Mouse (Mus musculus): ENCODE results near the gene Pou2f3. TPM values are rescaled to one million over a fixed set of nuclear protein-coding genes. Genes with fewer than 3 reads are reported as not detected.
A peak's percentile ranks its signal among the peaks of the same experiment; 100 is the strongest.

Gene Pou2f3
- total and polyA plus RNA-seq, 3 experiments: 0.05 TPM; not detected in 2

GRCm38 (mm10) chr9:43178172-43178571, 32.0 kb downstream of the Pou2f3 start:
- peaks cover 26% of the 10 kb centered on the region for H3K27me3 ChIP-seq (ENCODE audit: insufficient read depth, low read length)
- DNase-seq (ENCODE audit: low spot score) (no peak), ATAC-seq (ENCODE audit: extremely low read depth, insufficient number of reproducible peaks, low FRiP score, poor library complexity, severe bottlenecking) (no peak)
- TF ChIP-seq TAL1 (conservative IDR thresholded peaks at IDR 0.05; ENCODE audit: low read depth, low read length): no peak
- TF ChIP-seq POLR2AphosphoS5 (IDR thresholded peaks at IDR 0.05; ENCODE audit: insufficient replicate concordance, low read depth, low read length): no peak
- no peaks in the 10 kb centered on the region for H3K36me3 ChIP-seq (replicated peaks)
- no peak overlapping the region for H3K4me3 ChIP-seq (ENCODE audit: low read depth, low read length)
- H3K9me3 ChIP-seq (replicated peaks): no peaks in the 10 kb centered on the region
- H3K4me1 ChIP-seq (ENCODE audit: insufficient read depth, low read depth, low read length): no peaks in the 10 kb centered on the region

GRCm38 (mm10) chr9:43167081-43167480, 43.1 kb downstream of the Pou2f3 start:
- Histone ChIP-seq H3K27me3 (ENCODE audit: insufficient read depth, low read length) (peaks cover 41% of the 10 kb centered on the region), H3K4me1 (ENCODE audit: insufficient read depth, low read depth, low read length) (no peaks in the 10 kb centered on the region), H3K9me3 (replicated peaks) (no peaks in the 10 kb centered on the region), H3K36me3 (replicated peaks) (no peaks in the 10 kb centered on the region), H3K4me3 (ENCODE audit: low read depth, low read length) (no peak overlapping the region)
- no peak for DNase-seq (ENCODE audit: low spot score)
- no peak for TF ChIP-seq CTCF (IDR thresholded peaks at IDR 0.05; ENCODE audit: low read depth, low read length)
- TF ChIP-seq TAL1 (conservative IDR thresholded peaks at IDR 0.05; ENCODE audit: low read depth, low read length): no peak
- no peak for TF ChIP-seq GATA2 (IDR thresholded peaks at IDR 0.05; ENCODE audit: borderline replicate concordance, low read depth, low read length)
- no peak for TF ChIP-seq GATA1 (IDR thresholded peaks at IDR 0.05; ENCODE audit: borderline replicate concordance, low read length)
- no peak for TF ChIP-seq POLR2AphosphoS5 (IDR thresholded peaks at IDR 0.05; ENCODE audit: insufficient replicate concordance, low read depth, low read length)
- ATAC-seq (ENCODE audit: extremely low read depth, insufficient number of reproducible peaks, low FRiP score, poor library complexity, severe bottlenecking): no peak

GRCm38 (mm10) chr9:43166346-43166745, 43.8 kb downstream of the Pou2f3 start:
- Histone ChIP-seq H3K27me3 (ENCODE audit: insufficient read depth, low read length) (peaks cover 38% of the 10 kb centered on the region), H3K4me3 (ENCODE audit: low read depth, low read length) (no peak overlapping the region), H3K9me3 (replicated peaks) (no peaks in the 10 kb centered on the region), H3K36me3 (replicated peaks) (no peaks in the 10 kb centered on the region), H3K4me1 (ENCODE audit: insufficient read depth, low read depth, low read length) (no peaks in the 10 kb centered on the region)
- no peak for ATAC-seq (ENCODE audit: extremely low read depth, insufficient number of reproducible peaks, low FRiP score, poor library complexity, severe bottlenecking)
- no peak for TF ChIP-seq TAL1 (conservative IDR thresholded peaks at IDR 0.05; ENCODE audit: low read depth, low read length)
- TF ChIP-seq GATA1 (IDR thresholded peaks at IDR 0.05; ENCODE audit: borderline replicate concordance, low read length): no peak
- TF ChIP-seq GATA2 (IDR thresholded peaks at IDR 0.05; ENCODE audit: borderline replicate concordance, low read depth, low read length): no peak
- no peak for TF ChIP-seq POLR2AphosphoS5 (IDR thresholded peaks at IDR 0.05; ENCODE audit: insufficient replicate concordance, low read depth, low read length)
- no peak for TF ChIP-seq CTCF (IDR thresholded peaks at IDR 0.05; ENCODE audit: low read depth, low read length)
- no peak for DNase-seq (ENCODE audit: low spot score)

GRCm38 (mm10) chr9:43155960-43156359, 54.2 kb downstream of the Pou2f3 start:
- Histone ChIP-seq H3K27me3 (ENCODE audit: insufficient read depth, low read length) (peaks cover 37% of the 10 kb centered on the region), H3K9me3 (replicated peaks) (no peaks in the 10 kb centered on the region), H3K4me1 (ENCODE audit: insufficient read depth, low read depth, low read length) (no peaks in the 10 kb centered on the region), H3K36me3 (replicated peaks) (no peaks in the 10 kb centered on the region), H3K4me3 (ENCODE audit: low read depth, low read length) (no peak overlapping the region)
- ATAC-seq (ENCODE audit: extremely low read depth, insufficient number of reproducible peaks, low FRiP score, poor library complexity, severe bottlenecking) (no peak), DNase-seq (ENCODE audit: low spot score) (no peak)
- TF ChIP-seq CTCF (IDR thresholded peaks at IDR 0.05; ENCODE audit: low read depth, low read length) (no peak), POLR2AphosphoS5 (IDR thresholded peaks at IDR 0.05; ENCODE audit: insufficient replicate concordance, low read depth, low read length) (no peak), TAL1 (conservative IDR thresholded peaks at IDR 0.05; ENCODE audit: low read depth, low read length) (no peak)

DNA sequence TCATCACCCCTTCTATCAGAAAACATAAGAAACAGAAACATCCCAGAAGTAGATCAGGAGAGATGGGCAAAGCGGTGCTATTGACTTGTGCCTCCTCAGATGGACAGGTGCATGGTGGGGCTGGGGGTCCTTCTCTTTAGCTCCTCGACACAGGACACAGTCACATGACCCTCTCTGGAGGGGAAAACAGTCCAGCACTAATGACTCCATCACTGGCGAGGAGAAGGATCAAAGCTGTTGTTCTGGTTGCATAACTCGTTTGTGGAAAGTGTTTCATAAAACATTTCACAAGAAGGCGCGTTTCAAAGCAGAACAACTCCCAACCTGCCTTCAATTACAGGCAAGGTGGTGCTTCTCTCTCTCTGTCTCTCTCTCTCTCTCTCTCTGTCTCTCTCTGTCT, 58.4 kb downstream of the Pou2f3 start:
- no peak for TF ChIP-seq TAL1 (conservative IDR thresholded peaks at IDR 0.05; ENCODE audit: low read depth, low read length)
- TF ChIP-seq POLR2AphosphoS5 (IDR thresholded peaks at IDR 0.05; ENCODE audit: insufficient replicate concordance, low read depth, low read length): no peak
- TF ChIP-seq CTCF (IDR thresholded peaks at IDR 0.05; ENCODE audit: low read depth, low read length): no peak
- no peak for TF ChIP-seq GATA1 (IDR thresholded peaks at IDR 0.05; ENCODE audit: borderline replicate concordance, low read length)
- TF ChIP-seq GATA2 (IDR thresholded peaks at IDR 0.05; ENCODE audit: borderline replicate concordance, low read depth, low read length): no peak
- DNase-seq (ENCODE audit: low spot score) (no peak), ATAC-seq (ENCODE audit: extremely low read depth, insufficient number of reproducible peaks, low FRiP score, poor library complexity, severe bottlenecking) (no peak)
- no peaks in the 10 kb centered on the region for H3K4me1 ChIP-seq (ENCODE audit: insufficient read depth, low read depth, low read length)
- H3K27me3 ChIP-seq (ENCODE audit: insufficient read depth, low read length): peaks cover 27% of the 10 kb centered on the region
- no peaks in the 10 kb centered on the region for H3K36me3 ChIP-seq (replicated peaks)
- no peak overlapping the region for H3K4me3 ChIP-seq (ENCODE audit: low read depth, low read length)
- no peaks in the 10 kb centered on the region for H3K9me3 ChIP-seq (replicated peaks)

DNA sequence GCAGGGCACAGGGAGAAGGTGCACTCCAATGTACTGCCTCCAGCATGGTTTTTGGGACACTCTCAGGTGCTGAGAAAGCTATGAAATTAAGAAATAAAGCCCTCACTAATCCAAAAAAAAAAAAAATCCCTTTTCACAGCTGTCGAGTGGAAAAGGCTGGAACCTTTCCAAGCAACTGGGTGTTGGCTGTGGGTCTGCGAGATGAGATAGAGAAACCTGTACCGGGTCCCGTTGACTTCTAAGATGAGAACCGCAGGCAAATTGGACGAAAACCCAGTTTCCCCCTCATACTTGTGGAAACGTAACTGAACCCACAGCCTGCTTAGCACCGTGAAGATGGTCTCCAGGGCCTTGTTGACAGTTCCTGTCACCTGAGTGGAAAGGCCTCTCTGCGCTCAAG, 59.2 kb downstream of the Pou2f3 start:
- TF ChIP-seq GATA2 (IDR thresholded peaks at IDR 0.05; ENCODE audit: borderline replicate concordance, low read depth, low read length) (no peak), CTCF (IDR thresholded peaks at IDR 0.05; ENCODE audit: low read depth, low read length) (no peak), POLR2AphosphoS5 (IDR thresholded peaks at IDR 0.05; ENCODE audit: insufficient replicate concordance, low read depth, low read length) (no peak), TAL1 (conservative IDR thresholded peaks at IDR 0.05; ENCODE audit: low read depth, low read length) (no peak), GATA1 (IDR thresholded peaks at IDR 0.05; ENCODE audit: borderline replicate concordance, low read length) (no peak)
- Histone ChIP-seq H3K4me3 (ENCODE audit: low read depth, low read length) (no peak overlapping the region), H3K9me3 (replicated peaks) (no peaks in the 10 kb centered on the region), H3K4me1 (ENCODE audit: insufficient read depth, low read depth, low read length) (no peaks in the 10 kb centered on the region), H3K36me3 (replicated peaks) (no peaks in the 10 kb centered on the region), H3K27me3 (ENCODE audit: insufficient read depth, low read length) (peaks cover 25% of the 10 kb centered on the region)
- ATAC-seq (ENCODE audit: extremely low read depth, insufficient number of reproducible peaks, low FRiP score, poor library complexity, severe bottlenecking): no peak
- peak; percentile 3 for DNase-seq (ENCODE audit: low spot score)

DNA sequence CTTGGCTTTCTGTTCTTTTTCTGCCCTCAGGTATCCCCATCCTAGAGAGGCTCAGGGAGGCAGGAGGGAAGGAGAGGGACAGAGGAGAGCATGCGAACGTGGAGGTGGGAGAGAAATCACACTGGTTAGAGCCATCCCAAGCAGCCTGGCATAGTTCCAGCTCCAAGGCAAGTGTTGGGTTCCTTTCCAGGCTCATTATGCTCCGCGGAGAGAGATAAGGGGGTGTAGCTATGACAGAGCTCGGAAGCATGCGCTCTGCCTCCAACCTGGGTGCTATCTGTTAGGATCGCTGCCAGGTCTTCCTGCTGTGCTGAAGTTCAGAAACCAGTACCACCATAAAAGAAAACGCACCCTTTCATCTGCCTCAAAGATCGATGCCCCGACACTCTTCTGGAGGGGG, 60.1 kb downstream of the Pou2f3 start:
- TF ChIP-seq CTCF (IDR thresholded peaks at IDR 0.05; ENCODE audit: low read depth, low read length): no peak
- no peak for TF ChIP-seq POLR2AphosphoS5 (IDR thresholded peaks at IDR 0.05; ENCODE audit: insufficient replicate concordance, low read depth, low read length)
- TF ChIP-seq TAL1 (conservative IDR thresholded peaks at IDR 0.05; ENCODE audit: low read depth, low read length): no peak
- no peak for TF ChIP-seq GATA1 (IDR thresholded peaks at IDR 0.05; ENCODE audit: borderline replicate concordance, low read length)
- no peak for TF ChIP-seq GATA2 (IDR thresholded peaks at IDR 0.05; ENCODE audit: borderline replicate concordance, low read depth, low read length)
- peak; percentile 7 for DNase-seq (ENCODE audit: low spot score)
- Histone ChIP-seq H3K9me3 (replicated peaks) (no peaks in the 10 kb centered on the region), H3K4me1 (ENCODE audit: insufficient read depth, low read depth, low read length) (no peaks in the 10 kb centered on the region), H3K4me3 (ENCODE audit: low read depth, low read length) (no peak overlapping the region), H3K36me3 (replicated peaks) (no peaks in the 10 kb centered on the region), H3K27me3 (ENCODE audit: insufficient read depth, low read length) (peaks cover 23% of the 10 kb centered on the region)
- ATAC-seq (ENCODE audit: extremely low read depth, insufficient number of reproducible peaks, low FRiP score, poor library complexity, severe bottlenecking): no peak
